Mouse (Mus musculus) midbrain, embryonic 14.5 days (tissue): ENCODE results near the gene Clint1. TPM values are rescaled to one million over a fixed set of nuclear protein-coding genes. Genes with fewer than 3 reads are reported as not detected.

Source experiments
- ATAC-seq: fragments of 200-750 bp; cut with Nextera tagmentation; 2 replicates; pipeline ENCODE4 v1.8.0; 2017; ENCODE audit warnings: moderate number of reproducible peaks, moderate library complexity; ENCODE audit not compliant: low FRiP score, low TSS enrichment
- DNase-seq: peaks from one replicate; pipeline ENCODE4 v3.0.0-alpha.2; 2015
- H3K27ac ChIP-seq: fragments of 300-500 bp; sonication (generic); replicated peaks from 2 replicates; pipeline ENCODE4 v1.5.1; 2014; ENCODE audit warnings: mild to moderate bottlenecking, low read depth, low read length, moderate library complexity
- H3K27me3 ChIP-seq: fragments of 300-500 bp; sonication (generic); 2 replicates; pipeline ENCODE4 v1.6.1; 2014; ENCODE audit warnings: low read length, control low read depth, mixed read lengths; ENCODE audit not compliant: control insufficient read depth, insufficient read depth
- H3K36me3 ChIP-seq: fragments of 300-500 bp; sonication (generic); 2 replicates; pipeline ENCODE4 v1.6.1; 2014; ENCODE audit warnings: low read length, control low read depth; ENCODE audit not compliant: control insufficient read depth, insufficient read depth
- H3K4me1 ChIP-seq: fragments of 300-500 bp; sonication (generic); 2 replicates; pipeline ENCODE4 v1.6.1; 2014; ENCODE audit warnings: mild to moderate bottlenecking, antibody characterized with exemption, low read length, control low read depth; ENCODE audit not compliant: control insufficient read depth, insufficient read depth
- H3K4me2 ChIP-seq: fragments of 300-500 bp; sonication (generic); 2 replicates; pipeline ENCODE4 v1.6.1; 2014; ENCODE audit warnings: mild to moderate bottlenecking, low read length, moderate library complexity
- H3K4me3 ChIP-seq: fragments of 300-500 bp; sonication (generic); replicated peaks from 2 replicates; pipeline ENCODE4 v1.5.1; 2014; ENCODE audit warnings: low read depth, low read length
- H3K9ac ChIP-seq: fragments of 300-500 bp; sonication (generic); replicated peaks from 2 replicates; pipeline ENCODE4 v1.6.1; 2014; ENCODE audit warnings: mild to moderate bottlenecking, low read length, moderate library complexity
- H3K9me3 ChIP-seq: fragments of 300-500 bp; sonication (generic); 2 replicates; pipeline ENCODE4 v1.6.1; 2016; ENCODE audit warnings: low read length, control low read depth, mixed read lengths; ENCODE audit not compliant: control insufficient read depth
- WGBS: fragments of 180-500 bp; shearing (Covaris S2); extraction: QIAGEN DNeasy Blood & Tissue Kit; methylation state at CpG from one replicate; pipeline ENCODE4 v1.1.7; 2014; 5-methylcytosine and 5-hydroxymethylcytosine counted together
- polyA plus RNA-seq: library from polyadenylated mRNA; unstranded; fragments of >200 nt; fragmentation: Nextera tagmentation; extraction: Ambion mirVana; gene quantifications from 2 replicates; pipeline ENCODE4 v1.2.1, GENCODE M21; 2014

The Clint1 gene
- polyA plus RNA-seq, 1 experiment from 2014 or later = 45.5 TPM

DNA sequence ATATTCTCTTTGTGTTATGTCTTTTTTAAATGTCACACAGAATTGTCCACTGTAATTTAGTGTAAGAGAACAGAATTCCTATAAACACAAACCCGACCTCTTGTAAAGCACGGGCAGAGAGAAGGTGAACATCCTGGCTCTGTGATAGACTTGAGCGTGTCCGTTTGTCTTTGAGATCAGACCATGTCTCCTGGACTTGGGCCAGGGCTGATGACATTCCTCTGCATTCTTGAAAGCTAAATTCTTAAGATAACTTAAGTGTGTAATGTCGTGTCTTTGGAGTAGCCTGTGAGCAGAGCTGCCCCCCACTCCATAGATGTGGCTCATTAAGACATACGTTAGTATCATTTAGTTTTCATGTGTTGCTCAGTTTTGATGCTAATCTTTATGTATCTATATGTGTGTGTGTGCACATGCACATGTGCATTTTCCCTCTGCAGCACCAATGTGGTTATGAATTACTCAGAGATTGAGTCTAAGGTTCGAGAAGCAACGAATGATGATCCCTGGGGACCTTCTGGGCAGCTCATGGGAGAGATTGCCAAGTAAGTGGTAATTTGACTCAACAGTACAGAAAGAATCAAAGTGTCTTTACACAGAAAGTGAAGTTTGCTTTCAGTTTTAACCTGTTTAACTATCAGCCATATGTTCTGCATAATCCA lies 31.6 kb downstream of the Clint1 start:
- WGBS = 63% methylated on average over 8 of the region's 8 CpGs

DNA sequence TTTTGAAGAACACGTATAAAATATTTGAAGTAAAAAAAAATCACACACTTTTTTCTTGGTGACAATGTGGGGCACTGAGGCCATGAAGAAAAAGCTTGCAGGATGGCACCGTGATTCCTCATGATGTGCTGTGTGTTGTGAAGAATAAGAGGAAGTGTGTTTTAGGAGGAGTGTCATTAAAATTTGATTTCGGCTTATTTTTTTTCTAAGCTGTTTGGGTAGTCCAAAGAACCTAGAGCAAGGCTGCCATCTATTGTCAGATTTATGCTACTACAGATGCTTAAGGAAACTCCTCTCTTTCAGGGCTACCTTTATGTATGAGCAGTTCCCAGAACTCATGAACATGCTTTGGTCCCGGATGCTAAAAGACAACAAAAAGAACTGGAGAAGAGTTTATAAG lies 32.2 kb downstream of the Clint1 start:
- Histone ChIP-seq H3K27ac (no peak overlapping the region), H3K4me3 (no peak overlapping the region), H3K27me3 (no peaks in the 10 kb centered on the region), H3K4me2 (no peak overlapping the region), H3K36me3 (peaks cover 6% of the 10 kb centered on the region; the same call in 1 of the 2 replicates), H3K9me3 (no peaks in the 10 kb centered on the region), H3K9ac (no peak overlapping the region), H3K4me1 (no peaks in the 10 kb centered on the region)
- WGBS = 56% methylated on average over 4 of the region's 4 CpGs
- ATAC-seq (no peak), DNase-seq (peak; percentile 86)

More for the DNA sequence above, 31.6 kb downstream of the Clint1 start:
- no peak overlapping the region for H3K9ac ChIP-seq
- no peak overlapping the region for H3K4me3 ChIP-seq
- no peak overlapping the region for H3K4me2 ChIP-seq
- H3K36me3 ChIP-seq = 0 out of 2 replicates have a peak, but pooled peaks cover 3% of the 10 kb centered on the region
- no peak overlapping the region for H3K27ac ChIP-seq
- no peaks in the 10 kb centered on the region for H3K27me3 ChIP-seq
- H3K4me1 ChIP-seq = no peaks in the 10 kb centered on the region
- no peak for ATAC-seq
- H3K9me3 ChIP-seq = no peaks in the 10 kb centered on the region
- no peak for DNase-seq

DNA sequence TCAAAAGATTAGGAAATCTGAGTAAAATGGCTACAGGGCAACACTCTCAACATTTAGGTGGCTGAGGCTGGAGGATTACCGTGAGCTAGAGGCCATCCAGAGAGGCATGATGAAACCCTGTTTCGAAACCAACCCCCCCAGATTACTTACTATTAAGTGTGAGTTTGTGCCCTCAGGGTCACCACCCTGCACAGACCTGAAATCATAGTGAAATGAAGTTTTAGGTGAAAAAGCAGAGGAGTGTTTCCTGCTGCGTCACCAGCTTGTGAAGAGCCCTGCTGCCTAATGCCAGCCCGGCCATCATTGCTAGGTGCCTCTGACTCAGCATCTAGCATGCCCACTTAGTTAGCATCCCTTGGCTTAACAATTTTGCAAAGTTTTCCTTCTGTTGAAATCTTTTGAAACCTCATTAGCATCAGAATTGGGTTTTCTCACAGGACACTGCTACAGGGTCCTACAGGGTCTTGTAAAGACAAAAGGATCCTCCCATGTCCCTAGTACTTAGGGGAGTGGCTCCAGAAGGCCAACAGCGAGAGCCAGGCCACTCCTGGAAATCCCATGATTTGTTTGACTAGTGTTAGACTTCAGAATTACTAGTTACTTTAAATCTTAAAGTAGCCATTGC lies 33.9 kb downstream of the Clint1 start:
- no peak for ATAC-seq
- Histone ChIP-seq H3K4me1 (no peaks in the 10 kb centered on the region), H3K4me3 (no peak overlapping the region), H3K9me3 (no peaks in the 10 kb centered on the region), H3K36me3 (peaks cover 22% of the 10 kb centered on the region), H3K4me2 (no peak overlapping the region), H3K9ac (no peak overlapping the region), H3K27me3 (no peaks in the 10 kb centered on the region), H3K27ac (peak overlapping the region; percentile 64)
- DNase-seq = no peak
- WGBS = 64% methylated on average over 5 of the region's 5 CpGs

- Histone ChIP-seq H3K4me2 (no peak overlapping the region), H3K36me3 (peaks cover 29% of the 10 kb centered on the region), H3K9me3 (no peaks in the 10 kb centered on the region), H3K9ac (no peak overlapping the region), H3K27me3 (no peaks in the 10 kb centered on the region), H3K4me1 (no peaks in the 10 kb centered on the region), H3K27ac (no peak overlapping the region), H3K4me3 (no peak overlapping the region)
- ATAC-seq (peak; percentile 76), DNase-seq (peak; percentile 73)
- WGBS = 42% methylated on average over 5 of the region's 5 CpGs
These were observed 34.7 kb downstream of the Clint1 start for GRCm38 (mm10) chr11:45886596-45886995.

- no peaks in the 10 kb centered on the region for H3K27me3 ChIP-seq
- WGBS = 91% methylated on average over 9 of the region's 9 CpGs
- no peak for ATAC-seq
- H3K36me3 ChIP-seq = peaks cover 49% of the 10 kb centered on the region
- no peak for DNase-seq
- no peak overlapping the region for H3K9ac ChIP-seq
- H3K9me3 ChIP-seq = no peaks in the 10 kb centered on the region
- H3K27ac ChIP-seq = no peak overlapping the region
- H3K4me3 ChIP-seq = no peak overlapping the region
- no peaks in the 10 kb centered on the region for H3K4me1 ChIP-seq
- no peak overlapping the region for H3K4me2 ChIP-seq
These were observed 36.7 kb downstream of the Clint1 start for GRCm38 (mm10) chr11:45888471-45889030.

DNA sequence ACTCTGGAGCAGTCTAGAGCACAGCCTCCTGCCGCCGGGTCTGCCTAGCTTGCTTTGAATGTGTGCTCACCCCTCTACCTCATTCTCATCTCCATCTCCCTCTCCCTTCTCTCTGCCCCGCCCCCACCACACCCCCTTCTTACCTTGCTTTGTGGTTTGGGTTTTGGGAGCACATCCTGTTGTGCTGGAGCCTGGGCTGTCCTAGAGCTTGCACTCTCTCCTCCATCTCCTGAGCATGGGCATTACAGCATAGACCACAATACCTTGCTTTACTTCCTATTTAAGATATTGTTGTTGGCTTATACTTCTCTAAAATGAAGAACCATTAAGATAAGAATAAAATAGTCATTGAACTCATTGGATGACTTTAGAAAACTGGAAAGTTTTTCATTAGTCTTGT lies 38.1 kb downstream of the Clint1 start:
- Histone ChIP-seq H3K4me3 (no peak overlapping the region), H3K27me3 (no peaks in the 10 kb centered on the region), H3K36me3 (peaks cover 63% of the 10 kb centered on the region), H3K9me3 (no peaks in the 10 kb centered on the region), H3K27ac (no peak overlapping the region), H3K4me2 (no peak overlapping the region), H3K4me1 (no peaks in the 10 kb centered on the region), H3K9ac (no peak overlapping the region)
- no peak for ATAC-seq
- DNase-seq = no peak
- WGBS = 84% methylated on average over 3 of the region's 3 CpGs

DNA sequence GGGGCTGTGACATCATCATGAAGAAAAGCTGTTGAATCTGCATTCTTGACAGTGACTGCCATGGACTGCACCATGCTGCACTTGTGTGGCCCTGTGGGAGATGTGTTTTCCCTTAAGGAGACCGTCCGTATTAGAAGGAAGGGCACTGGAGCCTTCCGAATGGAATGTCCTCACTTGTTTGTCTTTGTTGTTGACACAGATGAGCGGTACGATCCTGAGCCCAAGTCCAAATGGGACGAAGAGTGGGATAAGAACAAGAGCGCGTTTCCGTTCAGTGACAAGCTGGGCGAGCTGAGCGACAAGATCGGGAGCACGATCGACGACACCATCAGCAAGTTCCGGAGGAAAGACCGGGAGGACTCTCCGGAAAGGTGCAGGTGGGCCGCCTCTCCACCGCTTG lies 38.6 kb downstream of the Clint1 start:
- DNase-seq (no peak), ATAC-seq (no peak)
- H3K27me3 ChIP-seq = no peaks in the 10 kb centered on the region
- 91% methylated on average over 20 of the region's 20 CpGs for WGBS
- H3K4me1 ChIP-seq = no peaks in the 10 kb centered on the region
- no peak overlapping the region for H3K4me2 ChIP-seq
- H3K9ac ChIP-seq = no peak overlapping the region
- H3K4me3 ChIP-seq = no peak overlapping the region
- H3K27ac ChIP-seq = no peak overlapping the region
- no peaks in the 10 kb centered on the region for H3K9me3 ChIP-seq
- H3K36me3 ChIP-seq = peaks cover 68% of the 10 kb centered on the region

- WGBS = 95% methylated on average over 5 of the region's 5 CpGs
- peaks cover 76% of the 10 kb centered on the region for H3K36me3 ChIP-seq
- DNase-seq = no peak
- no peak overlapping the region for H3K4me3 ChIP-seq
- H3K4me2 ChIP-seq = no peak overlapping the region
- no peak overlapping the region for H3K9ac ChIP-seq
- no peak overlapping the region for H3K27ac ChIP-seq
- H3K4me1 ChIP-seq = no peaks in the 10 kb centered on the region
- no peak for ATAC-seq
- no peaks in the 10 kb centered on the region for H3K27me3 ChIP-seq
- no peaks in the 10 kb centered on the region for H3K9me3 ChIP-seq
These were observed 41.1 kb downstream of the Clint1 start for GRCm38 (mm10) chr11:45892861-45893360.
